Mouse (Mus musculus): Measurements from ENCODE around the gene Ess2.

The Ess2 gene

GRCm38 (mm10) chr16:17857157-17857556 lies 54.0 kb downstream of the Ess2 start:
- DNase-seq (ENCODE audit: low read depth, low spot score), result no peak

- DNase-seq (ENCODE audit: low read depth, low spot score), result no peak
Measured at GRCm38 (mm10) chr16:17853263-17853662, 57.9 kb downstream of the Ess2 start.

- DNase-seq (ENCODE audit: low read depth, low spot score), result no peak
Measured at GRCm38 (mm10) chr16:17851860-17852259, 59.3 kb downstream of the Ess2 start.

GRCm38 (mm10) chr16:17851331-17851730 lies 59.8 kb downstream of the Ess2 start:
- no peak for DNase-seq (ENCODE audit: low read depth, low spot score)
